Mouse (Mus musculus): ENCODE measurements around the gene Pop4. TPM values are rescaled to one million over a fixed set of nuclear protein-coding genes. Genes with fewer than 3 reads are reported as not detected.
A peak's percentile ranks its signal among the peaks of the same experiment; 100 is the strongest.
"Not testable (repeated sequence)": the region's sequence is repeated elsewhere in the genome, so short reads cannot be mapped to it uniquely, and the experiment has no call there.

The Pop4 gene
- 38.0 and 48.0 TPM in 2 replicates for polyA plus RNA-seq (2015; fragmentation: Nextera tagmentation; extraction: Ambion mirVana)

DNA sequence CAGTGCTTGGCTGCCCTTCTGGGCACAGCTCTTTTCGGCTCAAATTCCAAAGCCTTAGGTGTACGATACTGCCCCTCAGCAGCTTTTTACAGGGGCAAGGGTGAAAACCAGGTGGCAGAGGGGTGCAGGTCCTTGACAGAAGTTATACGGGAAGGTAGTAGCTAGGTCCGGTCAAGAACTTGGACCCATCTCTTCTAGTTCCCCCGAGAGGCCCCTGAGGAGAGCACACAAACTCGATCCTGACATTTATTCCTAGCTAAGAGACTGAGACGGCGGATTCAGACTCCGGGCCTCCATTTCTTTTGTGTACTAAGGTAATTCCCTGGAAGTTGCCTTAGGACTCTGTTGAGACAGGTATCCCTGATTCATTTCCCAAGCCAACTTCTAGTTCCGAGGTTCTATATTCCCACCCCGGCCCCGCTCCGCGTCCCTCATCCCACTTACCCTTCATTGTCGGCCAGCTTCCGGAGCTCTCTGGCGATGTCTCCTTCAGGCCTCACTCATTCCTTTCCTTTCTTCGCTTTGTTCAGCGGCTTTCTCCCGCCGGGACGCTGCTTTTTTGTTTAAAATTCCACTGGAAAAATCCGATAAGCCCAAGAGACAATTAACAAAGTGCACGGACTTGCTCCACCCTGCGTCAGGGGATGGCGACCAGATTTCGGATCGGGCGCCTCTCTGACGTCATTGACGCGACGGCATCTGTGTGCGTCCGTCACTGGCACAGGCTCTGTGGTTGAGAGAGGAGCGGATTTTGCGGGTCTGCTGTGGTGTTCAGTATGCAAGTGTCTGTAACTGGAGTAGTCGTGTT is at the start of gene Pop4:
Gene Pop4, minus strand, starts transcription at position 721 of the 808 bp plus-strand sequence.
- Histone ChIP-seq H3K27ac (0 out of 2 replicates have a peak within 1 kb of the TSS, but pooled peaks have one; percentile 26), H3K4me1 (peaks cover 6% of the 10 kb centered on the region), H3K27me3 (replicated peaks) (no peaks in the 10 kb centered on the region), H3K4me3 (replicated peaks) (peak within 1 kb of the TSS; percentile 62), H3K36me3 (peaks cover 15% of the 10 kb centered on the region), H3K4me2 (peak within 1 kb of the TSS; percentile 65), H3K9me3 (no peaks in the 10 kb centered on the region), H3K9ac (peak within 1 kb of the TSS; percentile 44; the same call in 1 of the 2 replicates)
- peak; percentile 91 for ATAC-seq (ENCODE audit: insufficient read depth, low FRiP score, low read depth)
- WGBS = under 1% methylated on average over 38 of the region's 38 CpGs

GRCm38 (mm10) chr7:38320641-38321040 is 49.4 kb upstream of the Pop4 start:
- H3K36me3 ChIP-seq = no peaks in the 10 kb centered on the region
- no peak overlapping the region for H3K4me3 ChIP-seq (replicated peaks)
- H3K27me3 ChIP-seq (replicated peaks) = no peaks in the 10 kb centered on the region
- no peak overlapping the region for H3K9ac ChIP-seq
- no peaks in the 10 kb centered on the region for H3K9me3 ChIP-seq
- H3K4me2 ChIP-seq = no peak overlapping the region
- H3K27ac ChIP-seq = no peak overlapping the region
- no peak for ATAC-seq (ENCODE audit: insufficient read depth, low FRiP score, low read depth)
- WGBS = 90% methylated on average over 2 of the region's 2 CpGs
- no peaks in the 10 kb centered on the region for H3K4me1 ChIP-seq

- not testable (repeated sequence) for H3K4me3 ChIP-seq (replicated peaks); H3K9me3 ChIP-seq; H3K27me3 ChIP-seq (replicated peaks); H3K36me3 ChIP-seq; H3K27ac ChIP-seq; H3K4me1 ChIP-seq; H3K4me2 ChIP-seq; ATAC-seq (ENCODE audit: insufficient read depth, low FRiP score, low read depth); H3K9ac ChIP-seq
- WGBS = 21% methylated on average over 4 of the region's 4 CpGs
Observed at GRCm38 (mm10) chr7:38282192-38282591, 11.0 kb upstream of the Pop4 start.

GRCm38 (mm10) chr7:38272551-38272950 is 1.3 kb upstream of the Pop4 start:
- H3K9me3 ChIP-seq = no peaks in the 10 kb centered on the region
- H3K9ac ChIP-seq = no peak overlapping the region
- peaks cover 6% of the 10 kb centered on the region for H3K4me1 ChIP-seq
- H3K27me3 ChIP-seq (replicated peaks) = no peaks in the 10 kb centered on the region
- H3K36me3 ChIP-seq = peaks cover 4% of the 10 kb centered on the region; the same call in 1 of the 2 replicates
- H3K27ac ChIP-seq = no peak overlapping the region
- no peak overlapping the region for H3K4me3 ChIP-seq (replicated peaks)
- no peak for ATAC-seq (ENCODE audit: insufficient read depth, low FRiP score, low read depth)
- H3K4me2 ChIP-seq = no peak overlapping the region

- Histone ChIP-seq H3K27me3 (replicated peaks) (no peaks in the 10 kb centered on the region), H3K36me3 (peaks cover 7% of the 10 kb centered on the region; the same call in 1 of the 2 replicates), H3K4me3 (replicated peaks) (peak overlapping the region; percentile 62), H3K27ac (no peak overlapping the region), H3K9ac (no peak overlapping the region; the same call in 1 of the 2 replicates), H3K4me2 (peak overlapping the region; percentile 56), H3K4me1 (peaks cover 6% of the 10 kb centered on the region), H3K9me3 (no peaks in the 10 kb centered on the region)
- peak; percentile 41; the same call in 1 of the 2 replicates for ATAC-seq (ENCODE audit: insufficient read depth, low FRiP score, low read depth)
- 10% methylated on average over 4 of the region's 4 CpGs for WGBS
Observed at GRCm38 (mm10) chr7:38271859-38272258, 636 bp upstream of the Pop4 start.

DNA sequence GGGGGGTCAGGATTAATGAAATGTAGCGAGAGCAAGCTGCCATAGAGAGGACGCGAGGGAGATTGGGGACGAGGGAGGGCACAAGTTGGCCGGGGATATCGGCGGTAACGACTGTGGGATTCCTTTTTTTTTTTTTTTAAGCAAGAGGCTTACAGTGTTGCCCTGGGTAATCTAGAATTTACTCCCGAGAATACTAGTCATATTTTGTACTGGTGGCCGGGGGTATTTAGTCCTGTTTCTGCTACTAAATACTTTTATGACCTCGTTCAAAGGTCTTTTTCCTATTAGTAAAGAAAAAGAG is 238 bp upstream of the Pop4 start:
- under 1% methylated on average over 11 of the region's 11 CpGs for WGBS

GRCm38 (mm10) chr7:38267006-38267680 is 4.1 kb downstream of the Pop4 start:
- ATAC-seq (ENCODE audit: insufficient read depth, low FRiP score, low read depth) = no peak
- H3K27me3 ChIP-seq (replicated peaks) = no peaks in the 10 kb centered on the region
- peaks cover 6% of the 10 kb centered on the region for H3K4me1 ChIP-seq
- no peak overlapping the region for H3K4me3 ChIP-seq (replicated peaks)
- H3K27ac ChIP-seq = no peak overlapping the region
- H3K9ac ChIP-seq = no peak overlapping the region
- H3K36me3 ChIP-seq = peaks cover 50% of the 10 kb centered on the region
- no peaks in the 10 kb centered on the region for H3K9me3 ChIP-seq
- H3K4me2 ChIP-seq = no peak overlapping the region
- 90% methylated on average over 8 of the region's 8 CpGs for WGBS

More for the DNA sequence above, 238 bp upstream of the Pop4 start:
- Histone ChIP-seq H3K4me3 (replicated peaks) (peak overlapping the region; percentile 62), H3K9ac (no peak overlapping the region; the same call in 1 of the 2 replicates), H3K27me3 (replicated peaks) (no peaks in the 10 kb centered on the region), H3K4me2 (peak overlapping the region; percentile 56), H3K27ac (0 out of 2 replicates have a peak overlapping the region, but pooled peaks have one; percentile 26), H3K9me3 (no peaks in the 10 kb centered on the region), H3K4me1 (peaks cover 6% of the 10 kb centered on the region), H3K36me3 (peaks cover 10% of the 10 kb centered on the region)
- no peak for ATAC-seq (ENCODE audit: insufficient read depth, low FRiP score, low read depth)

GRCm38 (mm10) chr7:38262406-38262805 is 8.8 kb downstream of the Pop4 start:
- no peak overlapping the region for H3K4me3 ChIP-seq (replicated peaks)
- 85% methylated on average over 5 of the region's 5 CpGs for WGBS
- no peak overlapping the region for H3K27ac ChIP-seq
- no peak overlapping the region for H3K9ac ChIP-seq
- no peaks in the 10 kb centered on the region for H3K27me3 ChIP-seq (replicated peaks)
- no peak overlapping the region for H3K4me2 ChIP-seq
- H3K4me1 ChIP-seq = no peaks in the 10 kb centered on the region
- H3K9me3 ChIP-seq = no peaks in the 10 kb centered on the region
- H3K36me3 ChIP-seq = peaks cover 54% of the 10 kb centered on the region
- ATAC-seq (ENCODE audit: insufficient read depth, low FRiP score, low read depth) = no peak

DNA sequence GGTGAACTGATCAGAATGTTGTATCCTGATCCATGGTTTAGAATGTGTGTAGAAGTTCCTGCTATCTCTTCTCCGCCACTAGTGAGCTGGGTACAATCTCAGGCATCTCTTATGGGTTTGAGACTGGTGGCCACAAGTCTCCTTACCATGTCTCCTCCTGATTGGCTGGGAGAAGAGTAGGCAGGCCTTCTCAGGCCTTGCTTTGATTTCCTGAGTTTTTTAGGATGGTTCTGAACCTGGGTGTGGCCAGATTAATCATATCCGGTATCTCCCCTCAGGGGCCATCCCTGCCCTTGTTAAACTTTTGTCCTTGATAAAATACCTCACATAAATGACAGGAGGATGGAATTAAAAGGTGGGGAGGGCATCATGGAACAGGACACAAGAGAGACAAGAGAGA is 11.6 kb downstream of the Pop4 start:
- Histone ChIP-seq H3K9ac (no peak overlapping the region), H3K4me3 (replicated peaks) (no peak overlapping the region), H3K9me3 (no peaks in the 10 kb centered on the region), H3K36me3 (peaks cover 33% of the 10 kb centered on the region), H3K4me2 (no peak overlapping the region), H3K27ac (no peak overlapping the region), H3K4me1 (no peaks in the 10 kb centered on the region), H3K27me3 (replicated peaks) (no peaks in the 10 kb centered on the region)
- no peak for ATAC-seq (ENCODE audit: insufficient read depth, low FRiP score, low read depth)
- WGBS = 83% methylated on average over 2 of the region's 2 CpGs

DNA sequence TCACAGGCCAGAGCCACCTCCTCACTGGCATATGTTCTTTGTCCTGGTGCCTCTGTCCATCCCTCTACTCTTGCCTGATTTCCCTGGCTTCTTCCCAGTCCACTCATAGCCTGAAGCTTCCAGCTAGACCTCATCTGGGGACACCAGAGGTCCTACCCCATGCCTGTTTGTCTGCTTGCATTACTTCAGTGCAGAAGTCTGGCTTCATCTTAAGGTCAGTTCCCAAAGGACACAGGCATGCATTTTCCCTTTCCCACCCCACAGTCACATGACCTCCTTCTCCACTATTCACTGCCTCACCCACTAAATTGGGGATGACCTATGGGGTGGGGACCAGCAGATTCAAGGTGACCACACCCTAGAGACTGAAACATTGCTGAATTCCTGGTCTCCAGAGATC is 17.8 kb downstream of the Pop4 start:
- H3K4me3 ChIP-seq (replicated peaks) = no peak overlapping the region
- no peaks in the 10 kb centered on the region for H3K4me1 ChIP-seq
- no peak for ATAC-seq (ENCODE audit: insufficient read depth, low FRiP score, low read depth)
- H3K9ac ChIP-seq = no peak overlapping the region
- no peaks in the 10 kb centered on the region for H3K9me3 ChIP-seq
- H3K27me3 ChIP-seq (replicated peaks) = no peaks in the 10 kb centered on the region
- H3K4me2 ChIP-seq = no peak overlapping the region
- no peak overlapping the region for H3K27ac ChIP-seq
- H3K36me3 ChIP-seq = no peaks in the 10 kb centered on the region

DNA sequence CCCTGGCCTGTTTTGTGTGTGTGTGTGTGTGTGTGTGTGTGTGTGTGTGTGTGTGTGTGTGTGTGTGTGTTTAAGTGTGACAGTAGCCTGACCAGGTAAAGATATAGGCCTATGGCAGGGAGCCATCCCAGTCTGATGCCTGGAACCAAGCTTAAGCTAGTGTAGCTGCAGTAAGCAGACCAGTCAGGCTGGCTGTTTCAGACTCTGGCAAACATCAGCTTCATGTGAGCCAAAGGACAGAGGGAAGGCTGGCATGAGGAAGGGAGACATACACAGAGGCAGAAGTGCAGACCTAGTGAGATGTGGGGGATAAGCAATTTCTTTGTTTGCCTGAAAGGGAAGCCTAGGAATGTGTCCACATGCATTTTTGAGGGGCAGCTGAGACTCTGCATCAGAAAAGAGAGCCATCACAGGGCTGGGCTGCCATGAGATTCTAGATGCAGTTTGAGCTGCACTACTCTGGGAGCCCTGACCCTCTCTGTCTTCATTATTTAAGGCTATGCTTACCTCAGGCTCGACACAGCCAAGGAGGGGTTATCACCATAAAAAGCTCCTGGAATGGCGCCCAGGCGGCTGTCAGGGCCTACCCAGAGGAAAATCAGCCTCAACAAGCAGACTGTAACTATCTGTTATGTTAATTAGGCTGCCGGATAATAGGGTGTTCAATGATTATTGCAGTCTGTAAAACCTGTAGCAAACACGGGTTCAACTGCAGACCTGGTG is 19.6 kb downstream of the Pop4 start:
- WGBS = 54% methylated on average over 5 of the region's 5 CpGs
- no peak for ATAC-seq (ENCODE audit: insufficient read depth, low FRiP score, low read depth)
- Histone ChIP-seq H3K27me3 (replicated peaks) (no peaks in the 10 kb centered on the region), H3K4me3 (replicated peaks) (no peak overlapping the region), H3K4me1 (no peaks in the 10 kb centered on the region), H3K9ac (no peak overlapping the region), H3K9me3 (no peaks in the 10 kb centered on the region), H3K4me2 (no peak overlapping the region), H3K27ac (no peak overlapping the region), H3K36me3 (no peaks in the 10 kb centered on the region)

- Histone ChIP-seq H3K36me3 (no peaks in the 10 kb centered on the region), H3K4me3 (replicated peaks) (no peak overlapping the region), H3K9me3 (no peaks in the 10 kb centered on the region), H3K4me2 (no peak overlapping the region), H3K27ac (no peak overlapping the region), H3K9ac (no peak overlapping the region), H3K4me1 (no peaks in the 10 kb centered on the region), H3K27me3 (replicated peaks) (no peaks in the 10 kb centered on the region)
- 83% methylated on average over 4 of the region's 4 CpGs for WGBS
- no peak for ATAC-seq (ENCODE audit: insufficient read depth, low FRiP score, low read depth)
Observed at GRCm38 (mm10) chr7:38242417-38242816, 28.8 kb downstream of the Pop4 start.

All from stomach, embryonic 15.5 days (tissue).